Mouse (Mus musculus): ENCODE measurements around the gene Mrpl37. TPM values are rescaled to one million over a fixed set of nuclear protein-coding genes. Genes with fewer than 3 reads are reported as not detected.

The Mrpl37 gene
- polyA plus RNA-seq, 1 experiment: 74.4 TPM

DNA sequence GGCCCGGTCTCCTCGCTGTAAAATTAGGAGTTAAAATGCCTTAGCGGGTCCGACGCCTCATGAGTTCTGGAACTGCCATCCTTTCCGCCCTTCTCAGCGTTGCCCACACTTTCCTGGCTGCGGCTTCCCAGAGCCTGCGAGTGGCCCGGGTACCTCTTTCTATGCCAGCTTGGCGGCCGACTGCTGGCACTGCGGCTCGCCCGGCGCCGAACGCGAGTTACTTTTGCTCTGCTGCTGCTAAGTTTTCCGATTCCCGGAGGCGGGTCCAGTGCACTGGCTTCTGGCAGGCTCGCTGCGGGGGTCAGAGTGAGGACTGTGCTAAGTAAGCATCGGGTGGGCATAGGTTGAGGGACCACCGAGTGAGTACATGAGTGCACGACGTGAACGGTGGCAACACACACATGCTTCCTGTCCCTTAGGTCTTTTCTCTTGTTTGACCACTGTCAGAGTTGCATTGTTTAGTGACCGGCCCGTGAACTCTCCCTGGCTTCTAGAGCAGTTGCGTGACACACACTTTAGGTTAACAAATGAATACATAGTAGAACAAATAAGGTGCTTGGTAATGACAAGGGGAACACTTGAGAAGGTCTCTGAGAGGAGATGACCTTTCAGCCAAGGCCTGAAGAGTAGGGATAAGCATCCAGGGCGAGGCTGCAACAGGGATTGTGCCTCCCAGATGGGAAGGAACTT, 628 bp upstream of the Mrpl37 start:
- Histone ChIP-seq H3K4me1 (ENCODE audit: control insufficient read depth, insufficient read depth, low read length) (peaks cover 8% of the 10 kb centered on the region), H3K4me3 (ENCODE audit: control insufficient read depth, low read depth, low read length) (peak overlapping the region; percentile 99), H3K36me3 (ENCODE audit: control insufficient read depth, insufficient read depth, low read length) (peaks cover under 1% of the 10 kb centered on the region; the same call in 1 of the 2 replicates), H3K27ac (ENCODE audit: control insufficient read depth, insufficient read depth, low read depth, low read length) (peak overlapping the region; percentile 3), H3K27me3 (ENCODE audit: control insufficient read depth, insufficient read depth, low read length) (no peaks in the 10 kb centered on the region)
- no peak for TF ChIP-seq CTCF (IDR thresholded peaks at IDR 0.05; ENCODE audit: control insufficient read depth, insufficient read depth, insufficient replicate concordance, low read depth, low read length)
- no peak for TF ChIP-seq POLR2A (IDR thresholded peaks at IDR 0.05; ENCODE audit: control insufficient read depth, low read depth, low read length)

DNA sequence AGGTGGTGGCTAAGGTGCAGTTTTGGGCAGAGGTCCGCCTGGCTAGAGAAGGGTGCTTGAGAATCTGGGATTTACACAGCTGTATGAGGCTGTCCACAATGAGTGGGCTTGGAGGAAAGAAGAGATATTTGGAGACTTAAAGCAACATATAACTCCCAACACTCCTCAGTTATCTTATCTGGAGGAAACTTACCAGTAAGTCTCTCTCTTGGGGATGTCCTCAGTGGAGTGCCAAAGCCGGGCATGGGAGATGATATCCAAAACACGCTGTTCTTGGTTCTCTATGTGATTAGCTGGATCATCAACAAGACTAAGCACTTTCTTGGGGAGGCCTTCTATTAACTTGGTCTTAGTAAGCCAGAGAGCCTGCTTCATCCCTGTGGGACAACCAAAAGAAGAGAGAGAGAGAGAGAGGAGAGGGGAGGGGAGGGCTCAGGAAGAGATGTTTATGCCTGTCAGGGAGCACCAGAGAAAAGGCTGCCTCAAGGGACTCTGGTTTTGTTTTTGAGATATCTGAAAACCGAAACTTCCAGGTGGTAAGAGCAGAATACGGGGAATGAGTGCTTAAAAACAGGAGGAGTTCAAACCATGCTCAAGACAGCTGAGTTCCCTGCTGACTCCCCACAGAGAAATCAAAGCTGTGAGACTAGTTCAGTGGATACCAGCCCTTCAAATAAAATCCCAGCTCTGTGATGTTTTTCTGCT, 2.1 kb downstream of the Mrpl37 start:
- Histone ChIP-seq H3K27ac (ENCODE audit: control insufficient read depth, insufficient read depth, low read depth, low read length) (no peak overlapping the region), H3K4me3 (ENCODE audit: control insufficient read depth, low read depth, low read length) (no peak overlapping the region), H3K36me3 (ENCODE audit: control insufficient read depth, insufficient read depth, low read length) (peaks cover 1% of the 10 kb centered on the region; the same call in 1 of the 2 replicates), H3K27me3 (ENCODE audit: control insufficient read depth, insufficient read depth, low read length) (no peaks in the 10 kb centered on the region), H3K4me1 (ENCODE audit: control insufficient read depth, insufficient read depth, low read length) (peaks cover 8% of the 10 kb centered on the region)
- TF ChIP-seq POLR2A (IDR thresholded peaks at IDR 0.05; ENCODE audit: control insufficient read depth, low read depth, low read length): no peak

DNA sequence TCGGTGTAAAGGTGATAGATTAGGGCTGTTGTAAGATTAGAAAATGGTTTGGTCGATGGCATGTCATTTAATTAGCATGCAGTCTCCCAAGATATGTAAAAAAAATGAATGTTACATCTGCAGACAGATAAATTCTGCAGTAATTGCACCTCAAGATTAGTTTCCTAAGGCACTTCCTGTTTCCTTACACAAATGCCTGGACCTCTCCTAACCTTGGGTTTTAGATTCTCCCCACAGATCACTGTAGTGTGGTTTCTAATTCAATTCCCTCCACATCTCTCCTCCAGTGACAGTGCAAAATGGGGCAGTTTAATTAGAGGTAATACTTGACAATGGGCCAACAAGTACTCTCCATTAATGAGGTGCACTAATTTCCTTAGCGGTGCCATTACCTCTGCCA, 3.5 kb downstream of the Mrpl37 start:
- Histone ChIP-seq H3K27ac (ENCODE audit: control insufficient read depth, insufficient read depth, low read depth, low read length) (no peak overlapping the region), H3K4me3 (ENCODE audit: control insufficient read depth, low read depth, low read length) (no peak overlapping the region), H3K4me1 (ENCODE audit: control insufficient read depth, insufficient read depth, low read length) (peaks cover 8% of the 10 kb centered on the region), H3K36me3 (ENCODE audit: control insufficient read depth, insufficient read depth, low read length) (peaks cover 2% of the 10 kb centered on the region), H3K27me3 (ENCODE audit: control insufficient read depth, insufficient read depth, low read length) (no peaks in the 10 kb centered on the region)
- TF ChIP-seq POLR2A (IDR thresholded peaks at IDR 0.05; ENCODE audit: control insufficient read depth, low read depth, low read length) (no peak), CTCF (IDR thresholded peaks at IDR 0.05; ENCODE audit: control insufficient read depth, insufficient read depth, insufficient replicate concordance, low read depth, low read length) (no peak)

DNA sequence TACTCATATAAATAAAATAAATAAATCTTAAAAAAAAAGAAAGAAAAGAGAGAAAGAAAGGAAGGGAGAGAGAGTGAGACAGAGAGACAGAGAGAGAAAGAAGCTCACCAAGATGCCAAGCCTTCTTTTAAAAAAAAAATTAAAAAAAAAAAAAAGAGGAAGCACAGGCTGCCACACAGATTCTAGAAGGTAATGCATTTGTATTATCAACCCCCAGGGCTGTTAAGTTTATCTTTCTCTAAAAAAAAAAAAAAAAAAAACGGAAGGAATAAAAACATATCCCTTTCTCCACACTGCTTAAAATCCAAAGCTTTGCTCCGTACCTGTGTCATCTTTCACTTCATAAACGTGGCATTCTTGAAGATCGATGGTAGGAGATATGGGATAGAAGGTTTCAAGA, 5.1 kb downstream of the Mrpl37 start:
- H3K4me3 ChIP-seq (ENCODE audit: control insufficient read depth, low read depth, low read length): no peak overlapping the region
- no peaks in the 10 kb centered on the region for H3K27me3 ChIP-seq (ENCODE audit: control insufficient read depth, insufficient read depth, low read length)
- H3K4me1 ChIP-seq (ENCODE audit: control insufficient read depth, insufficient read depth, low read length): peaks cover 2% of the 10 kb centered on the region
- TF ChIP-seq CTCF (IDR thresholded peaks at IDR 0.05; ENCODE audit: control insufficient read depth, insufficient read depth, insufficient replicate concordance, low read depth, low read length) (no peak), POLR2A (IDR thresholded peaks at IDR 0.05; ENCODE audit: control insufficient read depth, low read depth, low read length) (no peak)
- H3K27ac ChIP-seq (ENCODE audit: control insufficient read depth, insufficient read depth, low read depth, low read length): no peak overlapping the region
- H3K36me3 ChIP-seq (ENCODE audit: control insufficient read depth, insufficient read depth, low read length): peaks cover 3% of the 10 kb centered on the region

DNA sequence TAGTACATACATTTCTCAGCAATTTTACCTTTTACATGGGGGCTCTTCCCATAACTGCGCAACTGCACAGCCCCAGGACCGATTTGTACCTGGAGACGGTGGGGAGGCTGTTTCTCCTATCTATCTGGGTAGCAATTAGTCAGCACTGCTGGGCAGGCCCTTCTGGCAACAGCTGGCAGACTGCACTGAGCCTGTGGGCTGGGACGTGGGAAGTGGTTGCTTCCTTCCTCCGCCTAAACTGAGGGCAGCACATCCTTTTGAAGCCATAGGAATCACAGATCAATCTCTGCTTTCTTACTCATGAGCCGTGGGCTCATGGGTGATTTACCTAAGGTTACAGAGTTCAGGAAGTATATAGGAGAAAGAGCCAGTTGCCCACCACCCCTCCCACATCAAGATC, 7.9 kb downstream of the Mrpl37 start:
- Histone ChIP-seq H3K36me3 (ENCODE audit: control insufficient read depth, insufficient read depth, low read length) (peaks cover 3% of the 10 kb centered on the region), H3K27me3 (ENCODE audit: control insufficient read depth, insufficient read depth, low read length) (no peaks in the 10 kb centered on the region), H3K4me1 (ENCODE audit: control insufficient read depth, insufficient read depth, low read length) (no peaks in the 10 kb centered on the region), H3K27ac (ENCODE audit: control insufficient read depth, insufficient read depth, low read depth, low read length) (no peak overlapping the region), H3K4me3 (ENCODE audit: control insufficient read depth, low read depth, low read length) (no peak overlapping the region)
- TF ChIP-seq POLR2A (IDR thresholded peaks at IDR 0.05; ENCODE audit: control insufficient read depth, low read depth, low read length): no peak
- TF ChIP-seq CTCF (IDR thresholded peaks at IDR 0.05; ENCODE audit: control insufficient read depth, insufficient read depth, insufficient replicate concordance, low read depth, low read length): no peak

DNA sequence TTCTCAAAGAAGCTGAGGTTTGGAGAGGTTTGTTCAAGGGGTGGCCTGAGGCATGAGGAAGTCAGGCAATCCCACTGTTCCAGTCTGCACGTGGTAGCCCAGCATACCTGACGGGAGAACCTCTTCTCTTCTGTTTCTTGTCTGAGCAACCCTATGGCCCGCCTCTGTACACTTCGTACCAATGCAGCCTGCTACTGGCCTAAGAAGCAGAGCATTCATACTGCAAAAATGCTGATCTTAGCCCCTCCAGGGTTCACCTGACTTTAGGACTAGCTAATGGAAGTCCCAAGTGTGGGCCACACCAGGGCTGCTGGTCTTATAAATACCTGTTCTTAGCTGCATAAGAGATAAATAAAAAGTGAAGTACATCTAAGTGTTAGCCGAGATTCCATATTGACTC, 8.3 kb downstream of the Mrpl37 start:
- peaks cover 3% of the 10 kb centered on the region for H3K36me3 ChIP-seq (ENCODE audit: control insufficient read depth, insufficient read depth, low read length)

DNA sequence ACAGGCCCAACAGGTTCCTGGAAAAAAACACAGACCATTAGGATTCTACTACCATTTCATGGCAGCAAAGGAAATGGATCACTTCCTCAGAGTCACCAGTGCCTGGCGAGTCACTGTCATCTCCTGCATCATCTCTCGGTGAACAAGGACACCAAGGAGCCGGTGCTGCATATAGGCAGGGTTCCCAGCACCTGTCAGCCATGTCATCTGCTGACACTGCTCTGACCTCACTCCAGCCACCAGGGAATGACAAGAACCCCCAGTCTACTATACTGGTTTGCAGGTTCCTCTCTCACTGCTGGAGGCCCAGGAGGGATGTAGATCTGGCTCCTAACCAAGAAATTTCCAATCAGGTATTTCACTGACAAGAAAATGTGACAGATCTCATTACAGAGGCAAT, 10.6 kb downstream of the Mrpl37 start:
- H3K27ac ChIP-seq (ENCODE audit: control insufficient read depth, insufficient read depth, low read depth, low read length): no peak overlapping the region
- peaks cover 2% of the 10 kb centered on the region; the same call in 1 of the 2 replicates for H3K36me3 ChIP-seq (ENCODE audit: control insufficient read depth, insufficient read depth, low read length)

More for the DNA sequence above, 8.3 kb downstream of the Mrpl37 start:
- TF ChIP-seq POLR2A (IDR thresholded peaks at IDR 0.05; ENCODE audit: control insufficient read depth, low read depth, low read length): no peak
- no peak for TF ChIP-seq CTCF (IDR thresholded peaks at IDR 0.05; ENCODE audit: control insufficient read depth, insufficient read depth, insufficient replicate concordance, low read depth, low read length)
- Histone ChIP-seq H3K27me3 (ENCODE audit: control insufficient read depth, insufficient read depth, low read length) (no peaks in the 10 kb centered on the region), H3K4me1 (ENCODE audit: control insufficient read depth, insufficient read depth, low read length) (no peaks in the 10 kb centered on the region), H3K27ac (ENCODE audit: control insufficient read depth, insufficient read depth, low read depth, low read length) (no peak overlapping the region), H3K4me3 (ENCODE audit: control insufficient read depth, low read depth, low read length) (no peak overlapping the region)

More for the DNA sequence above, 10.6 kb downstream of the Mrpl37 start:
- Histone ChIP-seq H3K27me3 (ENCODE audit: control insufficient read depth, insufficient read depth, low read length) (no peaks in the 10 kb centered on the region), H3K4me3 (ENCODE audit: control insufficient read depth, low read depth, low read length) (no peak overlapping the region), H3K4me1 (ENCODE audit: control insufficient read depth, insufficient read depth, low read length) (no peaks in the 10 kb centered on the region)
- TF ChIP-seq POLR2A (IDR thresholded peaks at IDR 0.05; ENCODE audit: control insufficient read depth, low read depth, low read length): no peak
- TF ChIP-seq CTCF (IDR thresholded peaks at IDR 0.05; ENCODE audit: control insufficient read depth, insufficient read depth, insufficient replicate concordance, low read depth, low read length): no peak
